Mouse (Mus musculus) neural tube, embryonic 10.5 days (tissue): ENCODE data around the gene Slc6a5.
"Not testable (repeated sequence)": the region's sequence is repeated elsewhere in the genome, so short reads cannot be mapped to it uniquely, and the experiment has no call there.

Experiments
- DNase-seq: peaks from one replicate; pipeline ENCODE4 v3.0.0-alpha.2; 2017; ENCODE audit warnings: low spot score; ENCODE audit errors: extremely low spot score

The Slc6a5 gene

GRCm38 (mm10) chr7:49913164-49913563, 3.2 kb downstream of the Slc6a5 start:
- no peak for DNase-seq

- DNase-seq, result no peak
These were observed 3.9 kb downstream of the Slc6a5 start for GRCm38 (mm10) chr7:49913728-49914328.

- no peak for DNase-seq
These were observed 5.0 kb downstream of the Slc6a5 start for GRCm38 (mm10) chr7:49914946-49915345.

GRCm38 (mm10) chr7:49915471-49915870, 5.5 kb downstream of the Slc6a5 start:
- no peak for DNase-seq

- no peak for DNase-seq
These were observed 9.5 kb downstream of the Slc6a5 start for GRCm38 (mm10) chr7:49919494-49919893.

- DNase-seq, result no peak
These were observed 10.8 kb downstream of the Slc6a5 start for GRCm38 (mm10) chr7:49920751-49921150.

GRCm38 (mm10) chr7:49922928-49923327, 13.0 kb downstream of the Slc6a5 start:
- DNase-seq, result peak; percentile 42

- peak; percentile 87 for DNase-seq
These were observed 13.4 kb downstream of the Slc6a5 start for GRCm38 (mm10) chr7:49923376-49923775.

GRCm38 (mm10) chr7:49928571-49928970, 18.6 kb downstream of the Slc6a5 start:
- no peak for DNase-seq

GRCm38 (mm10) chr7:49929999-49930398, 20.1 kb downstream of the Slc6a5 start:
- DNase-seq, result no peak

GRCm38 (mm10) chr7:49933386-49934115, 23.6 kb downstream of the Slc6a5 start:
- not testable (repeated sequence) for DNase-seq

- DNase-seq, result no peak
These were observed 26.9 kb downstream of the Slc6a5 start for GRCm38 (mm10) chr7:49936821-49937220.

GRCm38 (mm10) chr7:49942023-49942422, 32.1 kb downstream of the Slc6a5 start:
- no peak for DNase-seq

GRCm38 (mm10) chr7:49942490-49942889, 32.5 kb downstream of the Slc6a5 start:
- DNase-seq, result no peak

- DNase-seq, result no peak
These were observed 36.7 kb downstream of the Slc6a5 start for GRCm38 (mm10) chr7:49946691-49947090.

GRCm38 (mm10) chr7:49953546-49954181, 43.7 kb downstream of the Slc6a5 start:
- no peak for DNase-seq

- DNase-seq, result no peak
These were observed 44.9 kb downstream of the Slc6a5 start for GRCm38 (mm10) chr7:49954834-49955233.

- no peak for DNase-seq
These were observed 47.2 kb downstream of the Slc6a5 start for GRCm38 (mm10) chr7:49957142-49957541.

- DNase-seq, result no peak
These were observed 53.8 kb downstream of the Slc6a5 start for GRCm38 (mm10) chr7:49963764-49964163.

- DNase-seq, result no peak
These were observed 59.6 kb downstream of the Slc6a5 start for GRCm38 (mm10) chr7:49969516-49969915.

GRCm38 (mm10) chr7:49974841-49975440, 65.0 kb downstream of the Slc6a5 start, which contains the start of gene Nell1:
Gene Nell1, plus strand, starts transcription at chr7:49974864.
- peak; percentile 74 for DNase-seq
